Mouse (Mus musculus) midbrain, embryonic 12.5 days (tissue): ENCODE measurements around the gene Ythdc1. TPM values are rescaled to one million over a fixed set of nuclear protein-coding genes. Genes with fewer than 3 reads are reported as not detected.

Experiments used
- ATAC-seq: fragments of 200-750 bp; cut with Nextera tagmentation; 2 replicates; pipeline ENCODE4 v1.8.0; 2017; ENCODE audit warnings: low read depth, moderate TSS enrichment, moderate library complexity; ENCODE audit not compliant: low FRiP score
- H3K27ac ChIP-seq: fragments of 300-500 bp; sonication (generic); replicated peaks from 2 replicates; pipeline ENCODE4 v1.5.1; 2016; ENCODE audit warnings: mild to moderate bottlenecking
- H3K27me3 ChIP-seq: fragments of 300-500 bp; sonication (generic); 2 replicates; pipeline ENCODE4 v1.6.1; 2016; ENCODE audit warnings: mild to moderate bottlenecking
- H3K36me3 ChIP-seq: fragments of 300-500 bp; sonication (generic); 2 replicates; pipeline ENCODE4 v1.6.1; 2016
- H3K4me1 ChIP-seq: fragments of 300-500 bp; sonication (generic); 2 replicates; pipeline ENCODE4 v1.6.1; 2016
- H3K4me2 ChIP-seq: fragments of 300-500 bp; sonication (generic); replicated peaks from 2 replicates; pipeline ENCODE4 v1.6.1; 2016; ENCODE audit warnings: mild to moderate bottlenecking, moderate library complexity
- H3K4me3 ChIP-seq: fragments of 300-500 bp; sonication (generic); 2 replicates; pipeline ENCODE4 v1.5.1; 2016; ENCODE audit warnings: mild to moderate bottlenecking
- H3K9ac ChIP-seq: fragments of 300-500 bp; sonication (generic); replicated peaks from 2 replicates; pipeline ENCODE4 v1.6.1; 2016; ENCODE audit warnings: mild to moderate bottlenecking, moderate library complexity
- H3K9me3 ChIP-seq: fragments of 300-500 bp; sonication (generic); 2 replicates; pipeline ENCODE4 v1.6.1; 2016; ENCODE audit warnings: mild to moderate bottlenecking
- WGBS: fragments of 180-500 bp; shearing (Covaris S2); methylation state at CpG from one replicate; pipeline ENCODE4 v1.1.7; 2016; 5-methylcytosine and 5-hydroxymethylcytosine counted together
- polyA plus RNA-seq: library from polyadenylated mRNA; unstranded; fragments of >200 nt; fragmentation: Nextera tagmentation; extraction: Ambion mirVana; gene quantifications from 2 replicates; pipeline ENCODE4 v1.2.1, GENCODE M21; 2016

The Ythdc1 gene
- 47.7 and 56.1 TPM in 2 replicates for polyA plus RNA-seq

DNA sequence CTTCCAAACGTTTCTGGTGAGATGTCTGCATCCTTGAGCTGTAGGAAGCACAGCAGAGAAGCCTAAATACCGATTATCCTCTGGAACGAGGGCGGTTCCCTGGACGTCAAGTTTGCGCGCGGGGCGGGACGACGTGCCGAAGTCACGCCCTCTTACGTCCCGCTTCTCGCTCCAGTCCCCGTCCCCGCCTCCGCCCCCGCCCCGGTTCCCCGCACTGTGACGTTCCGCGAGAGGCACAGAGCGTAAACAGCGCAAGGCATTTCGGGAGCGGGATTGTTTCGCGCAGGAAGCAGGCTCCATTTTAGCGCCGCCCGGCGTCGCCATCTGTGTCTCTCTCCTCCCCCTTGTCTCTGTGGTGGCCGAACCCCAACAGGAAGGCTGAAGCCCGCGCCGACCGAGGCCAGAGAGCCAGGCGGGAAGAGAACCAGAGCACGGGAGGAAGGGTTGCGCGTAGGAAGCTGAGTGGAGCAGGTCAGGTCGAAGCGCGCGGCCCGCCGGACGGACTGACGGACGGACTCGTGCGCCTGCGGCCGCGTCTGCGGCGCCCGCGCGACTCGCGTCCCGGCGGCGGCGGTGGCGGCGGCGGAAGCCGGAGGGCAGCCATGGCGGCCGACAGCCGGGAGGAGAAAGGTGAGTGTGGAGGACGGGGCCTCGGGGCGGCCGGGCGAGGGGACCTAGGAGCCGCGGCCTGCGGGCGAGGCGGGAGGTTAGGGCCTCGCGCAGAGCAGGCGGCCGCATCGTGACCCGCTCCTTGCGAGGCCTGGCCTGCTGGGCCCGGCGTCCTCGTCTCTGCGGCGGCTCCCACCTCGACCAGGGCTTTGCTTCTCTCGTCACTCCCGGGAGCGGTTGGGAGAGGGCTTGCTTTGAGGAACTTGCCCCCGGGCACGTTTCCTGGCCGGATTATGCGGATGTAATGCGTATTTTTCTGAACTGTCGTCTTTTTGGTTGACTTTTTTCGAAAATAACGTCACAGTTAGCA, at the start of gene Ythdc1:
Gene Ythdc1 (plus strand): TSS at position 260 of the 979 bp plus-strand sequence.
- Histone ChIP-seq H3K4me1 (peaks cover 4% of the 10 kb centered on the region; the same call in 1 of the 2 replicates), H3K9me3 (no peaks in the 10 kb centered on the region), H3K27ac (peak within 1 kb of the TSS; percentile 99), H3K36me3 (no peaks in the 10 kb centered on the region), H3K4me3 (peak within 1 kb of the TSS; percentile 96), H3K9ac (peak within 1 kb of the TSS; percentile 93), H3K27me3 (no peaks in the 10 kb centered on the region), H3K4me2 (peak within 1 kb of the TSS; percentile 72)
- peak; percentile 98 for ATAC-seq
- WGBS: under 1% methylated on average over 67 of the region's 111 CpGs

DNA sequence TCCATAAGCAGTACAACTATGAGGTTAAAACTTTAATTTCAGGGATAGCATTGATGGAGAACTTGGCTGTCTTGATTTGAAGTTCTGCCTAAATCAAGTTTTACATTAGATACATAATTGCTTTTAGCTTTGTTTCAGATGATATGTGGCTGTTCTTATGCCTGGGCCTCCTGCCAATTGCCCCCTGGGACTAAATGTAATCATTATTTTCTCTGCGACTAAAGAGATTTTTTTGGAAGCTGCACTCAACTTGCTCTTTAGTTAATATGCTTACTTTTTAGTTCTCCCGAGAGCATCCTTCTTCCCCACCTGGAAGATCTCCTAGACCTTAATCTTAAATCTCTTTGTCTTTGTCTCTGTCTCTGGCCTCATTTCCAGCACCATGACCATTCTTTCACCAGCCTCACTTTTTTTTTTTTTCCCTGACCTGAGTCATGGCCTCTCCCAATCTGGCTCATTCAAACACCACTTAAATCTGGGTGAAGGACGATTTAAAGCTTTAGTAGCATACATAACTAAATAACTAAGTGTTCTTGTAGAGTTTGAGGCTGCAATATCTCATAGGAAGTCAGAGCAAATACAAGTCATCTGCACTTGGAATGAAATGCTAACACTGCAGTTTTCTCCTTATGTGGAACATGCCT, 34.9 kb upstream of the Ythdc1 start:
- H3K9me3 ChIP-seq: no peaks in the 10 kb centered on the region
- no peaks in the 10 kb centered on the region for H3K4me1 ChIP-seq
- 60% methylated on average over 3 of the region's 3 CpGs for WGBS
- no peaks in the 10 kb centered on the region for H3K27me3 ChIP-seq
- H3K4me3 ChIP-seq: no peak overlapping the region
- H3K36me3 ChIP-seq: no peaks in the 10 kb centered on the region
- H3K4me2 ChIP-seq: no peak overlapping the region
- ATAC-seq: no peak
- H3K27ac ChIP-seq: no peak overlapping the region
- no peak overlapping the region for H3K9ac ChIP-seq

DNA sequence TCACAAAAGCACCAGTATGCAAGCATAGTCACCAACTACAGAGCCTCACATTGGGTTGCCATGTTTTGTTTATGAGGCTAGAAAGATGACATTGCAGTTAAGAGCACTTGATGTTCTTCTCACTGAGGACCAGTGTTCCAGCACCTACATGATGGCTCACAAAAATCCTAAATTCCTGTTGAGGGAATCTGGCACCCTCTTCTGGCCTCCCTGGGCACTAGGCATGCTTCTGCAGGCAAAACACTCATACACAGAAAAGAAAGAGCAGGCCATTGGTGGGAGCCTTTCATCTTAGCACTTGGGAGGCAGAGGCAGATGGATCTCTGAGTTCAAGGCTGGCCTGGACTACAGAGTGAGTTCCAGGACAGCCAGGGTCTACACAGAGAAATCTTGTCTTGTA, 33.0 kb upstream of the Ythdc1 start:
- Histone ChIP-seq H3K9me3 (no peaks in the 10 kb centered on the region), H3K4me3 (no peak overlapping the region), H3K36me3 (no peaks in the 10 kb centered on the region), H3K4me1 (no peaks in the 10 kb centered on the region), H3K9ac (no peak overlapping the region), H3K4me2 (no peak overlapping the region), H3K27me3 (no peaks in the 10 kb centered on the region), H3K27ac (no peak overlapping the region)
- ATAC-seq: no peak

DNA sequence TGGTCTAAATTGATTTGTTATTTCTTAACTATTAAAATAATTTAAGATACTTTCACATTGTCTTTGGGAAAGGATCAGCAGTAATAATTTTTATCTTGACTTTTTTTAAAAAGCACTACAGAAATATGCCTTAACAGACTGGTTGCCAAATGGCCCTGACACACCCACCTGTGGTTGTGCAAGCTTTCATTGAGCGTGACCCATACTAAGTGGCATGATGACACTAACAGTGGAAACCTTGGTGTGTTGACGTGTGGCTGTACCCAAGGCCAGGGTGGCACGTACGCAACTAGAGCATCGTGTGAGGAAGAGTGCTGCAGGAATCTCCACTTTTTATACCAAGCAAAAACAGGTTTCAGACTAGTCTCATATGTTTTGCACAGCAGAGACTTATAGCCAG, 27.1 kb upstream of the Ythdc1 start:
- no peaks in the 10 kb centered on the region for H3K4me1 ChIP-seq
- WGBS: 95% methylated on average over 5 of the region's 5 CpGs
- no peak overlapping the region for H3K4me3 ChIP-seq
- H3K4me2 ChIP-seq: no peak overlapping the region
- H3K27me3 ChIP-seq: no peaks in the 10 kb centered on the region
- no peak overlapping the region for H3K27ac ChIP-seq
- H3K36me3 ChIP-seq: no peaks in the 10 kb centered on the region
- no peak overlapping the region for H3K9ac ChIP-seq
- ATAC-seq: no peak
- no peaks in the 10 kb centered on the region for H3K9me3 ChIP-seq

DNA sequence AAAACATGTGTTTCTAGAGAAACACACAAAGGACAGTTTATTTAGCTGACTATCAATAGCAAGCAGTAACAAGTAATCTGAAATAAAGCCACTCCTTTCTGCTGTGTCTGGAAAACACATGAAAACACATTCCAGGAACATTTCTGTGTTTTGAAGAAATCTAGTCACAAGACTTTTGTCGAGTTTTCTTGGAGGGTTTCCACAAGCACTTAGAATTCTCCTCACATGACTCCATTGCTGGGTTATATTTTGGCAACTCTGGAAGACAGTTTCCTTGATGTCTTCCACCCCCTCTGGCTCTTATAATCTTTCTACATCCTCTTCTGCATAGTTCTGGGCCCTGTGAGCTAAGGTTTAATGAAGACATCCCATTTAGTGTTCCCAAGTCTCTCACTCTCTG, 25.6 kb upstream of the Ythdc1 start:
- WGBS: 82% methylated on average over 1 of the region's 1 CpGs
- ATAC-seq: no peak
- H3K27me3 ChIP-seq: no peaks in the 10 kb centered on the region
- no peak overlapping the region for H3K4me3 ChIP-seq
- no peaks in the 10 kb centered on the region for H3K4me1 ChIP-seq
- no peak overlapping the region for H3K27ac ChIP-seq
- H3K36me3 ChIP-seq: no peaks in the 10 kb centered on the region
- no peak overlapping the region for H3K4me2 ChIP-seq
- H3K9me3 ChIP-seq: no peaks in the 10 kb centered on the region
- H3K9ac ChIP-seq: no peak overlapping the region

DNA sequence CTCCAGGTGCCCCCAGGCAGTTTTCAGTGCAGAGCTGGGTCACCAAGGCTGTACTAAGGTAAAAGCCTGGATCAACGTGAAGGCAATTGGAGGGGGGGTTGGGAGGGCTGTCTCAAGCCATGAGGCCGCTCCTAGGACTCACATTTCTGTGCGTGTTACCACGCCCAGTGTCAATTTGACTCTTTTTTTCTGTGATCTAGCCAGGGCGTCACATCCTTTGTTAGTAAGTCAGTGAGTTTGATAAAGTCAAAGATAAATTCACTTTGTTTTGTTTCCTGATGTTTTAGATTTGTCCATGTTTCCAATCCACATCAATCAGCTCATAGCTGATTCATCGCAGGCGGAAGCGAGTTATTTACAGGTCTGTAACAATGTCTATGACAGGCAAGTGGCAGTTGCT, 21.0 kb upstream of the Ythdc1 start:
- H3K4me3 ChIP-seq: no peak overlapping the region
- no peak for ATAC-seq
- no peak overlapping the region for H3K4me2 ChIP-seq

DNA sequence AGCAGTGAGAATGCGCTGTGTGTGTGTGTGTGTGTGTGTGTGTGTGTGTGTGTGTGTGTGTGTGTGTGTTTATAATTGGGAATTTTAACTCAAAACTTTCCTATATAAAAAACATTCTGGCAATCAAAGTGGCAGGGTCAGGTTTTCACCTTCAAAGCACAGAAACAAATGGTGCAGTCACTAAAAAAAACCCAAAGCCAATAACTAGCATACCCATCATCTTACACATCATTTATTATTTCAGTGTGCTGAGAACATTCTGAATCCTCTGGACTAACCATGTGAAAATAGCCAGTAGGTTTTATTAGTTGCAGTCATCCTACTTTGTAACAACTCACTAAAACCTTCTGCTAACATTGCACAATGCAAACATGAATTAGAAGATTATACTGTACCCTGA, 19.8 kb upstream of the Ythdc1 start:
- no peaks in the 10 kb centered on the region for H3K27me3 ChIP-seq
- no peak for ATAC-seq
- no peak overlapping the region for H3K9ac ChIP-seq
- no peak overlapping the region for H3K27ac ChIP-seq
- no peak overlapping the region for H3K4me2 ChIP-seq
- no peaks in the 10 kb centered on the region for H3K9me3 ChIP-seq
- H3K36me3 ChIP-seq: no peaks in the 10 kb centered on the region
- peaks cover 4% of the 10 kb centered on the region; the same call in 1 of the 2 replicates for H3K4me1 ChIP-seq
- 81% methylated on average over 1 of the region's 1 CpGs for WGBS
- no peak overlapping the region for H3K4me3 ChIP-seq

More for the DNA sequence above, 21.0 kb upstream of the Ythdc1 start:
- Histone ChIP-seq H3K9ac (no peak overlapping the region), H3K27me3 (no peaks in the 10 kb centered on the region), H3K9me3 (no peaks in the 10 kb centered on the region), H3K36me3 (no peaks in the 10 kb centered on the region), H3K27ac (no peak overlapping the region), H3K4me1 (peaks cover 4% of the 10 kb centered on the region; the same call in 1 of the 2 replicates)
- 75% methylated on average over 8 of the region's 8 CpGs for WGBS

DNA sequence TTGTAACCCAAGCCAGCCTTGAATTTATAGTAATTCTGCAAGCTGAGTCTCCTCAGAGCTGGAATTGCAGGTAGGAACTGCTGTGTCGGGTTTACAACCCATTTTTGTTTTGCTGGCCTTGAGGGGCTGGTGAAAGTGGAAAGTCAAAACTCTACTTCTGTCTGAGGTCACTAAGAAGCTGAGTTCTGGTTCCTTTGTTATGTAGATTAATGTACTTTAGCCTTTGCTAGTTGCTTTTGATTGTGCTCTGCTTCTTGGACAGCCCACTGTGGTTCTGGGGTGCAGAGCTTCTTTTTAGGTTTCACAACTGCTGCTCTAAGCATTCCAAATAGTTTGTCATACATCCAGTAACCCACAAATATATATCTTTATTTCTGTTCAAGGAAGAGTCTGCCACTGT, 17.2 kb upstream of the Ythdc1 start:
- H3K27me3 ChIP-seq: no peaks in the 10 kb centered on the region
- no peaks in the 10 kb centered on the region for H3K9me3 ChIP-seq
- no peak overlapping the region for H3K4me3 ChIP-seq
- no peak for ATAC-seq
- H3K4me1 ChIP-seq: peaks cover 4% of the 10 kb centered on the region; the same call in 1 of the 2 replicates
- H3K27ac ChIP-seq: no peak overlapping the region
- H3K9ac ChIP-seq: no peak overlapping the region
- H3K36me3 ChIP-seq: no peaks in the 10 kb centered on the region
- 31% methylated on average over 1 of the region's 1 CpGs for WGBS
- no peak overlapping the region for H3K4me2 ChIP-seq

DNA sequence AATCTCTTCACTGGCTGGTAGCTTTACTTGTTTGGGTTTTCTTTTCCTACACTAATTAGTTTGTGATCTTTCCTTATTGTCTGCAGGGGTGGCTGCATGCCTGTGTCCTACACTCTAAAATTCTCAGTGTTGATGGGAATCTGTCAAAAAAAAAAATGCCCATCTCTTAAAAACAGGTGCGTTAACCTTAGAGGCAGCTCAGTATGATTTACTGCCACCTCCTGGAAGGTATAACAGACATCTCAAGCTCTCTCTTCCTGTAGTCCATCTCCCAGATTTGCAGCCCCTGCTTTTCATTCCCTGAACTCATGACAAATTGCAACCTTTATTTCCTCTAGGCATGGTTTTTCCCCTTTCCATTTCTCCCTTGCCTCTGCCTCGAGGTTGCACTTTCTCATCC, 14.1 kb upstream of the Ythdc1 start:
- no peaks in the 10 kb centered on the region for H3K36me3 ChIP-seq
- H3K27ac ChIP-seq: no peak overlapping the region
- H3K4me1 ChIP-seq: peaks cover 4% of the 10 kb centered on the region; the same call in 1 of the 2 replicates
- no peak overlapping the region for H3K4me3 ChIP-seq
- no peak overlapping the region for H3K9ac ChIP-seq
- no peak overlapping the region for H3K4me2 ChIP-seq
- no peaks in the 10 kb centered on the region for H3K27me3 ChIP-seq
- WGBS: 71% methylated on average over 2 of the region's 2 CpGs
- no peaks in the 10 kb centered on the region for H3K9me3 ChIP-seq
- no peak for ATAC-seq

DNA sequence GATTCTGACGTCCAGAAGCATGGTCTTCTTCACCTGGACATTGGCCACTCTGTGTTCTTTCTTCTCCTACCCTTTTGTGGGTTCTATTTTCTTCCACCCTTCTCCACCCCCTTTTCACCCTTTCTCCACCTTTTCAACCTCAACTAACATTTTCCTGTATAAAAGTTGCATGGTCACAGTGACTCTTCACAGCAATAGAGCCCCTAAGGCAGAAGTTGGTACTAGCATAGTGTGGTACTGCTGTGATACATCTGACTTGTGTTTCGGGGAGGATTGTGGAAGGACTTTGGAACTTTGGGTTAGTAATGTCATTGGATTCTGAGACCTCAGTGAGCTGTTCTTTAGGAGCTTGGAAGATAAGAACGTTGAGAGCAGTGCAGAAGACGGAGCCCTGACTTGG, 11.8 kb upstream of the Ythdc1 start:
- no peak overlapping the region for H3K9ac ChIP-seq
- H3K36me3 ChIP-seq: no peaks in the 10 kb centered on the region
- H3K4me3 ChIP-seq: no peak overlapping the region
- 66% methylated on average over 4 of the region's 4 CpGs for WGBS
- H3K4me1 ChIP-seq: no peaks in the 10 kb centered on the region
- H3K9me3 ChIP-seq: no peaks in the 10 kb centered on the region
- H3K27me3 ChIP-seq: no peaks in the 10 kb centered on the region
- no peak overlapping the region for H3K27ac ChIP-seq
- ATAC-seq: no peak
- no peak overlapping the region for H3K4me2 ChIP-seq

DNA sequence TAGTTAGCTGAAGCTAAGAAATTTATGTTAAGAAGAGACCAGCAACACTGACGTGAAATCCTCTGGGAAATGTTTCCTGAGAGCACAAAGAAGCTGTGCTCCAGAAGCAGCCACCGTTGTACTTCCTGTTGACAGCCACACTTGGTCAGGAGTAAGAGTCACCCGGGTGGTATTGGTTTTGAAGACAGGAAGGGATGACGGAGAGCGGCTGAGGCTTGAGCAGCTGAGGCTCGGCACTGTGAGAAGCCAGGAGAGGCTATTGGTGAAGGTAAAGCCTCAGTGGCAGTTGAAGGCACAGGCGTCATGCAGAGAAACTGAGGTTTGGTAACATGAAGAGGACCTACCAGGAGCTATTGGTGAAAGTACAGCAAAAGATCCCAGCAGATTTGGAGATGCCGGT, 11.2 kb upstream of the Ythdc1 start:
- Histone ChIP-seq H3K4me2 (no peak overlapping the region), H3K36me3 (no peaks in the 10 kb centered on the region), H3K27me3 (no peaks in the 10 kb centered on the region), H3K9ac (no peak overlapping the region), H3K4me3 (no peak overlapping the region), H3K4me1 (no peaks in the 10 kb centered on the region), H3K27ac (no peak overlapping the region), H3K9me3 (no peaks in the 10 kb centered on the region)
- no peak for ATAC-seq
- 78% methylated on average over 8 of the region's 8 CpGs for WGBS

DNA sequence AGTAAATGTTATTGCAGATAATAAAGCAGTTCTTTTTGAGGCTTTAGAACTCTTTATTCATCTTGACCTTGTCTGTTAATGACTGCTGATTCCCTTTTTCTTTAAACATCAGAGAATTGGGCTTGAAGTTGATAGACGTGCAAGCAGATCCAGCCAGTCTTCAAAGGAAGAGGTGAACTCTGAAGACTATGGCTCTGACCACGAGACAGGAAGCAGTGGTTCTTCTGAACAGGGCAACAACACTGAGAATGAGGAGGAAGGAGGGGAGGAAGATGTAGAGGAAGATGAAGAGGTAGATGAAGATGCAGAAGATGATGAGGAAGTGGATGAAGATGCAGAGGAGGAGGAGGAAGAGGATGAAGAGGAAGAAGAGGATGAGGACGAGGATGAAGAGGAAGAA, 12.8 kb downstream of the Ythdc1 start:
- peaks cover 18% of the 10 kb centered on the region for H3K36me3 ChIP-seq
- no peaks in the 10 kb centered on the region for H3K27me3 ChIP-seq
- no peak overlapping the region for H3K4me2 ChIP-seq
- no peak for ATAC-seq
- no peaks in the 10 kb centered on the region for H3K9me3 ChIP-seq
- no peaks in the 10 kb centered on the region for H3K4me1 ChIP-seq
- H3K27ac ChIP-seq: no peak overlapping the region
- H3K4me3 ChIP-seq: no peak overlapping the region
- WGBS: 88% methylated on average over 3 of the region's 3 CpGs
- no peak overlapping the region for H3K9ac ChIP-seq
